Mouse (Mus musculus) embryonic fibroblast, embryonic 13.5 days (primary cell): ENCODE measurements around the gene Nat8f5.

Experiments
- CTCF ChIP-seq: IDR thresholded peaks from 2 replicates; pipeline ENCODE4 v1.5.1; 2011; ENCODE audit warnings: mild to moderate bottlenecking, control low read depth, low read length, moderate library complexity, borderline replicate concordance; ENCODE audit not compliant: insufficient read depth
- POLR2A ChIP-seq: IDR thresholded peaks from 2 replicates; pipeline ENCODE4 v1.6.1; 2011; ENCODE audit warnings: low read depth, mild to moderate bottlenecking, control low read depth, low read length, moderate library complexity

DNA sequence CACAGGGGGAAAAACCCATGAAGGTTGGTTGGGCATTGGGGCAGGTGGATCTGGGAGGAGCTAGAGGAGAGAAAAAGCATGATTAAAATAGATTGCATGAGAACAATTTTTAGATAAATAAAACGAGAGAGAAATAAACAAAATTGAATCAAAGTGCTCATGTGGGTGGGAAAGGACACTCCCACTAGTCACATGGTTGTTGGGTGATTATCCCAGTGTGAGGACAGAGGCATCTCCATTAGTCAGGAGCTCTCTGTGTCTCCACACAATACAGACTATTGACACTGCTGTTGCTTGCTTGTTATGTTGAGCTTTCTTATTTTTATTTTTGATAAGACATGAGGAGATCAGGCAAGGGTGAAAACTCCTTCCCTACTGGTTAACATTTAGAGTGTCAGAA, 26.1 kb upstream of the Nat8f5 start:
- TF ChIP-seq POLR2A = no peak
- TF ChIP-seq CTCF = no peak
